Comparison of ENCODE assay signal across 13 mouse cellular contexts in genomic region chr16:81223841-81224240, GRCm38 (mm10). TPM values are rescaled to one million over a fixed set of nuclear protein-coding genes. Genes with fewer than 3 reads are reported as not detected.
DNase-seq lines count a peak whose midpoint lies in the region; ATAC-seq and TF ChIP-seq lines count a peak whose summit lies in the region.
"Had no signal": no experiment of that assay in that cellular context is flagged by ENCODE, and none has a peak within 500 bp of the region (broad histone marks: within the 10 kb centered on the region; RNA-seq: fewer than 3 reads in every experiment).

No protein-coding gene starts in this region.

- ATAC-seq in limb, embryonic 14.5 days (ENCODE audit: low FRiP score, low read depth), result no peak
- ATAC-seq in hindbrain, embryonic 12.5 days (ENCODE audit: low FRiP score), result peak; percentile 69
- peak; percentile 74 for ATAC-seq in neural tube, embryonic 12.5 days (ENCODE audit: low FRiP score, low read depth)

- no peak overlapping the region for H3K9ac ChIP-seq in limb, embryonic 14.5 days (ENCODE audit: low read depth, low read length, severe bottlenecking)
- H3K9ac ChIP-seq in hindbrain, embryonic 12.5 days, result no peak overlapping the region
- no peak overlapping the region for H3K9ac ChIP-seq in neural tube, embryonic 12.5 days
- H3K9ac ChIP-seq: liver, embryonic 15.5 days had no signal

- no peak for TF ChIP-seq POLR2A in limb, embryonic 14.5 days (IDR thresholded peaks at IDR 0.05; ENCODE audit: borderline replicate concordance, extremely low read depth, insufficient read depth, insufficient read length)

- no peaks in the 10 kb centered on the region for H3K27me3 ChIP-seq in limb, embryonic 14.5 days (ENCODE audit: control insufficient read depth, insufficient read depth, low read length)
- H3K27me3 ChIP-seq in limb, embryonic 10.5 days (ENCODE audit: low read depth, poor library complexity, severe bottlenecking), result no peaks in the 10 kb centered on the region
- no peaks in the 10 kb centered on the region for H3K27me3 ChIP-seq in hindbrain, embryonic 12.5 days
- no peaks in the 10 kb centered on the region for H3K27me3 ChIP-seq in neural tube, embryonic 12.5 days (replicated peaks)
- H3K27me3 ChIP-seq: liver, embryonic 15.5 days had no signal

- peak; percentile 49 for DNase-seq in limb, embryonic 14.5 days (ENCODE audit: low spot score)
- no peak for DNase-seq in limb, embryonic 10.5 days (ENCODE audit: low spot score)
- peak; percentile 56 for DNase-seq in brain, adult 2 months (ENCODE audit: low read depth, low spot score)
- no peak for DNase-seq in heart, adult 8-10 months (ENCODE audit: low spot score)
- no peak for DNase-seq in thymus, postnatal 14 days
- DNase-seq: heart, postnatal 10 days; kidney, adult 18-20 months had no signal

- H3K4me3 ChIP-seq in limb, embryonic 14.5 days (replicated peaks; ENCODE audit: low read length), result no peak overlapping the region
- H3K4me3 ChIP-seq in limb, embryonic 10.5 days, result no peak overlapping the region
- H3K4me3 ChIP-seq in hindbrain, embryonic 12.5 days, result no peak overlapping the region
- no peak overlapping the region for H3K4me3 ChIP-seq in neural tube, embryonic 12.5 days
- H3K4me3 ChIP-seq: liver, embryonic 15.5 days had no signal

- H3K36me3 ChIP-seq in limb, embryonic 14.5 days (ENCODE audit: control insufficient read depth, insufficient read depth, low read length), result no peaks in the 10 kb centered on the region
- no peaks in the 10 kb centered on the region for H3K36me3 ChIP-seq in limb, embryonic 10.5 days
- H3K36me3 ChIP-seq in hindbrain, embryonic 12.5 days, result no peaks in the 10 kb centered on the region
- H3K36me3 ChIP-seq in neural tube, embryonic 12.5 days, result no peaks in the 10 kb centered on the region
- H3K36me3 ChIP-seq: liver, embryonic 15.5 days had no signal

- H3K27ac ChIP-seq in limb, embryonic 14.5 days (replicated peaks; ENCODE audit: low read depth, low read length), result no peak overlapping the region
- H3K27ac ChIP-seq in limb, embryonic 10.5 days, result no peak overlapping the region
- no peak overlapping the region for H3K27ac ChIP-seq in hindbrain, embryonic 12.5 days
- H3K27ac ChIP-seq in neural tube, embryonic 12.5 days, result no peak overlapping the region
- H3K27ac ChIP-seq: liver, embryonic 15.5 days had no signal

- WGBS in limb, embryonic 14.5 days, result 65% methylated on average over 1 of the region's 1 CpGs
- 78% methylated on average over 1 of the region's 1 CpGs for WGBS in limb, embryonic 10.5 days
- WGBS in hindbrain, embryonic 12.5 days, result 23% methylated on average over 1 of the region's 1 CpGs
- 37% methylated on average over 1 of the region's 1 CpGs for WGBS in neural tube, embryonic 12.5 days

- H3K4me1 ChIP-seq in limb, embryonic 14.5 days (ENCODE audit: control insufficient read depth, insufficient read depth, low read length), result no peaks in the 10 kb centered on the region
- H3K4me1 ChIP-seq in limb, embryonic 10.5 days, result no peaks in the 10 kb centered on the region
- H3K4me1 ChIP-seq in hindbrain, embryonic 12.5 days, result 0 out of 2 replicates have a peak, but pooled peaks cover 3% of the 10 kb centered on the region
- no peaks in the 10 kb centered on the region for H3K4me1 ChIP-seq in neural tube, embryonic 12.5 days
- H3K4me1 ChIP-seq: liver, embryonic 15.5 days had no signal

- no peak overlapping the region for H3K4me2 ChIP-seq in limb, embryonic 14.5 days (replicated peaks; ENCODE audit: low read depth, low read length, severe bottlenecking)
- H3K4me2 ChIP-seq in hindbrain, embryonic 12.5 days (replicated peaks), result no peak overlapping the region
- H3K4me2 ChIP-seq in neural tube, embryonic 12.5 days (replicated peaks), result no peak overlapping the region
- H3K4me2 ChIP-seq: liver, embryonic 15.5 days had no signal

- no peaks in the 10 kb centered on the region for H3K9me3 ChIP-seq in limb, embryonic 14.5 days (ENCODE audit: control insufficient read depth, low read length)
- H3K9me3 ChIP-seq in limb, embryonic 10.5 days (replicated peaks), result no peaks in the 10 kb centered on the region
- no peaks in the 10 kb centered on the region for H3K9me3 ChIP-seq in hindbrain, embryonic 12.5 days (replicated peaks)
- no peaks in the 10 kb centered on the region for H3K9me3 ChIP-seq in neural tube, embryonic 12.5 days
- H3K9me3 ChIP-seq: liver, embryonic 15.5 days had no signal

RNA-seq across cellular contexts. Expression of gene Ncam2, which starts 23.3 kb away (rescaled TPM):
- 1.4 and 1.6 TPM in 2 replicates for polyA plus RNA-seq in limb, embryonic 14.5 days (2012; rRNA removed)
- 2.2 and 3.8 TPM in 2 replicates for polyA plus RNA-seq in limb, embryonic 14.5 days (2014; fragmentation: Nextera tagmentation; extraction: Ambion mirVana)
- polyA plus RNA-seq in limb, embryonic 10.5 days (2016; fragmentation: Nextera tagmentation; extraction: Ambion mirVana), result 0.09 and 0.40 TPM in 2 replicates
- 8.0 and 9.0 TPM in 2 replicates for polyA plus RNA-seq in hindbrain, embryonic 12.5 days (2016; fragmentation: Nextera tagmentation; extraction: Ambion mirVana)
- polyA plus RNA-seq in neural tube, embryonic 12.5 days (2016; fragmentation: Nextera tagmentation; extraction: Ambion mirVana), result 9.3 and 10.6 TPM in 2 replicates
- under 1 TPM in 2 of 4 experiments, not detected in 2; 0.06 to 0.09 TPM for total RNA-seq in heart, adult 8-10 months (2022)
- total RNA-seq: granulocyte monocyte progenitor cell, adult 5-6 weeks; megakaryocyte progenitor cell, adult 5-6 weeks had no signal
- polyA plus RNA-seq: small intestine, adult 2 months had no signal

Comparison
In these comparisons a context has a peak if more than half of its experiments do, and no peak if none do; other contexts are left out.
1. DNase-seq: peak in limb, embryonic 14.5 days (single experiment) and brain, adult 2 months (single experiment); none in limb, embryonic 10.5 days (single experiment), heart, adult 8-10 months (single experiment) and thymus, postnatal 14 days (single experiment).